Mouse (Mus musculus): ENCODE measurements around the gene Lrrc25. TPM values are rescaled to one million over a fixed set of nuclear protein-coding genes. Genes with fewer than 3 reads are reported as not detected.
A peak's percentile ranks its signal among the peaks of the same experiment; 100 is the strongest.

Gene Lrrc25
- polyA plus RNA-seq, 1 experiment from 2014 or later = 1.9 TPM

GRCm38 (mm10) chr8:70609368-70609848 lies 6.5 kb upstream of the Lrrc25 start:
- Histone ChIP-seq H3K9ac (peak overlapping the region; percentile 75), H3K4me2 (peak overlapping the region; percentile 93), H3K9me3 (no peaks in the 10 kb centered on the region), H3K4me3 (peak overlapping the region; percentile 79), H3K36me3 (0 out of 2 replicates have a peak, but pooled peaks cover 4% of the 10 kb centered on the region), H3K27ac (peak overlapping the region; percentile 97), H3K4me1 (peaks cover 55% of the 10 kb centered on the region), H3K27me3 (0 out of 2 replicates have a peak, but pooled peaks cover 3% of the 10 kb centered on the region)
- peak; percentile 50 for ATAC-seq (ENCODE audit: insufficient number of reproducible peaks, insufficient read depth, low FRiP score, low TSS enrichment, low read depth)
- 1% methylated on average over 39 of the region's 39 CpGs for whole genome bisulfite sequencing

GRCm38 (mm10) chr8:70609849-70610795 lies 5.8 kb upstream of the Lrrc25 start:
- WGBS = under 1% methylated on average over 44 of the region's 45 CpGs
- H3K4me1 ChIP-seq = peaks cover 55% of the 10 kb centered on the region
- H3K4me3 ChIP-seq = peak overlapping the region; percentile 79
- ATAC-seq (ENCODE audit: insufficient number of reproducible peaks, insufficient read depth, low FRiP score, low TSS enrichment, low read depth) = peak; percentile 71
- peak overlapping the region; percentile 97 for H3K27ac ChIP-seq
- H3K36me3 ChIP-seq = no peaks in the 10 kb centered on the region
- H3K9me3 ChIP-seq = no peaks in the 10 kb centered on the region
- H3K27me3 ChIP-seq = 0 out of 2 replicates have a peak, but pooled peaks cover 3% of the 10 kb centered on the region
- peak overlapping the region; percentile 93 for H3K4me2 ChIP-seq
- H3K9ac ChIP-seq = peak overlapping the region; percentile 75

GRCm38 (mm10) chr8:70610796-70611771 lies 4.9 kb upstream of the Lrrc25 start:
- no peak for ATAC-seq (ENCODE audit: insufficient number of reproducible peaks, insufficient read depth, low FRiP score, low TSS enrichment, low read depth)
- WGBS = under 1% methylated on average over 54 of the region's 54 CpGs
- peak overlapping the region; percentile 97 for H3K27ac ChIP-seq
- H3K27me3 ChIP-seq = 0 out of 2 replicates have a peak, but pooled peaks cover 3% of the 10 kb centered on the region
- H3K9ac ChIP-seq = peak overlapping the region; percentile 75
- H3K36me3 ChIP-seq = no peaks in the 10 kb centered on the region
- H3K4me2 ChIP-seq = peak overlapping the region; percentile 93
- H3K9me3 ChIP-seq = no peaks in the 10 kb centered on the region
- peak overlapping the region; percentile 79 for H3K4me3 ChIP-seq
- peaks cover 53% of the 10 kb centered on the region for H3K4me1 ChIP-seq

- Histone ChIP-seq H3K9ac (peak overlapping the region; percentile 72), H3K4me2 (peak overlapping the region; percentile 93), H3K36me3 (no peaks in the 10 kb centered on the region), H3K27me3 (0 out of 2 replicates have a peak, but pooled peaks cover 3% of the 10 kb centered on the region), H3K9me3 (no peaks in the 10 kb centered on the region), H3K27ac (peak overlapping the region; percentile 97), H3K4me1 (peaks cover 45% of the 10 kb centered on the region), H3K4me3 (peak overlapping the region; percentile 79)
- WGBS = 1% methylated on average over 6 of the region's 6 CpGs
- ATAC-seq (ENCODE audit: insufficient number of reproducible peaks, insufficient read depth, low FRiP score, low TSS enrichment, low read depth) = no peak
These were observed 4.1 kb upstream of the Lrrc25 start for GRCm38 (mm10) chr8:70611849-70612248.

GRCm38 (mm10) chr8:70613763-70614162 lies 2.2 kb upstream of the Lrrc25 start:
- H3K36me3 ChIP-seq = no peaks in the 10 kb centered on the region
- 0 out of 2 replicates have a peak, but pooled peaks cover 3% of the 10 kb centered on the region for H3K27me3 ChIP-seq
- no peak for ATAC-seq (ENCODE audit: insufficient number of reproducible peaks, insufficient read depth, low FRiP score, low TSS enrichment, low read depth)
- no peak overlapping the region for H3K4me3 ChIP-seq
- peaks cover 37% of the 10 kb centered on the region for H3K4me1 ChIP-seq
- WGBS = 15% methylated on average over 1 of the region's 1 CpGs
- no peaks in the 10 kb centered on the region for H3K9me3 ChIP-seq
- H3K9ac ChIP-seq = no peak overlapping the region
- no peak overlapping the region for H3K27ac ChIP-seq
- no peak overlapping the region for H3K4me2 ChIP-seq

GRCm38 (mm10) chr8:70614469-70614868 lies 1.5 kb upstream of the Lrrc25 start:
- WGBS = 79% methylated on average over 5 of the region's 5 CpGs
- H3K9ac ChIP-seq = 0 out of 2 replicates have a peak overlapping the region, but pooled peaks have one; percentile 1
- no peak for ATAC-seq (ENCODE audit: insufficient number of reproducible peaks, insufficient read depth, low FRiP score, low TSS enrichment, low read depth)
- no peak overlapping the region for H3K4me3 ChIP-seq
- H3K27me3 ChIP-seq = 0 out of 2 replicates have a peak, but pooled peaks cover 3% of the 10 kb centered on the region
- no peaks in the 10 kb centered on the region for H3K9me3 ChIP-seq
- peaks cover 30% of the 10 kb centered on the region for H3K4me1 ChIP-seq
- no peak overlapping the region for H3K27ac ChIP-seq
- no peaks in the 10 kb centered on the region for H3K36me3 ChIP-seq
- no peak overlapping the region for H3K4me2 ChIP-seq

- Histone ChIP-seq H3K27ac (no peak overlapping the region), H3K36me3 (no peaks in the 10 kb centered on the region), H3K4me1 (peaks cover 24% of the 10 kb centered on the region), H3K9me3 (no peaks in the 10 kb centered on the region), H3K4me3 (no peak overlapping the region), H3K27me3 (peaks cover 5% of the 10 kb centered on the region), H3K9ac (no peak overlapping the region), H3K4me2 (no peak overlapping the region)
- WGBS = 88% methylated on average over 8 of the region's 8 CpGs
- ATAC-seq (ENCODE audit: insufficient number of reproducible peaks, insufficient read depth, low FRiP score, low TSS enrichment, low read depth) = no peak
These were observed 674 bp upstream of the Lrrc25 start for GRCm38 (mm10) chr8:70615281-70615680.

GRCm38 (mm10) chr8:70616645-70617044 lies 690 bp downstream of the Lrrc25 start:
- Histone ChIP-seq H3K9ac (no peak overlapping the region), H3K4me1 (peaks cover 10% of the 10 kb centered on the region), H3K36me3 (no peaks in the 10 kb centered on the region), H3K9me3 (no peaks in the 10 kb centered on the region), H3K27ac (no peak overlapping the region), H3K27me3 (peaks cover 15% of the 10 kb centered on the region), H3K4me3 (no peak overlapping the region), H3K4me2 (no peak overlapping the region)
- 52% methylated on average over 11 of the region's 11 CpGs for WGBS
- ATAC-seq (ENCODE audit: insufficient number of reproducible peaks, insufficient read depth, low FRiP score, low TSS enrichment, low read depth) = no peak

GRCm38 (mm10) chr8:70617985-70618384 lies 2.0 kb downstream of the Lrrc25 start:
- Histone ChIP-seq H3K4me3 (no peak overlapping the region), H3K27ac (no peak overlapping the region), H3K27me3 (peaks cover 28% of the 10 kb centered on the region), H3K4me1 (peaks cover 6% of the 10 kb centered on the region), H3K9me3 (no peaks in the 10 kb centered on the region), H3K9ac (0 out of 2 replicates have a peak overlapping the region, but pooled peaks have one; percentile 28), H3K4me2 (no peak overlapping the region), H3K36me3 (no peaks in the 10 kb centered on the region)
- no peak for ATAC-seq (ENCODE audit: insufficient number of reproducible peaks, insufficient read depth, low FRiP score, low TSS enrichment, low read depth)
- 78% methylated on average over 11 of the region's 11 CpGs for WGBS

GRCm38 (mm10) chr8:70618888-70619334 lies 3.0 kb downstream of the Lrrc25 start:
- Histone ChIP-seq H3K36me3 (no peaks in the 10 kb centered on the region), H3K9me3 (no peaks in the 10 kb centered on the region), H3K9ac (no peak overlapping the region), H3K27me3 (peaks cover 31% of the 10 kb centered on the region), H3K4me3 (no peak overlapping the region), H3K4me2 (no peak overlapping the region), H3K27ac (no peak overlapping the region), H3K4me1 (peaks cover 6% of the 10 kb centered on the region)
- WGBS = 26% methylated on average over 9 of the region's 9 CpGs
- no peak; the same call in 1 of the 2 replicates for ATAC-seq (ENCODE audit: insufficient number of reproducible peaks, insufficient read depth, low FRiP score, low TSS enrichment, low read depth)

- no peak for ATAC-seq (ENCODE audit: insufficient number of reproducible peaks, insufficient read depth, low FRiP score, low TSS enrichment, low read depth)
These were observed 6.3 kb downstream of the Lrrc25 start for GRCm38 (mm10) chr8:70622220-70622619.

More at GRCm38 (mm10) chr8:70622220-70622619, 6.3 kb downstream of the Lrrc25 start:
- Histone ChIP-seq H3K4me3 (no peak overlapping the region), H3K9ac (no peak overlapping the region), H3K4me2 (no peak overlapping the region), H3K27me3 (peaks cover 31% of the 10 kb centered on the region), H3K36me3 (no peaks in the 10 kb centered on the region), H3K27ac (no peak overlapping the region), H3K9me3 (no peaks in the 10 kb centered on the region), H3K4me1 (peaks cover 6% of the 10 kb centered on the region)
- WGBS = 56% methylated on average over 3 of the region's 3 CpGs

Data from embryonic facial prominence, embryonic 13.5 days (tissue).